Mouse (Mus musculus) testis, postnatal 10 days (tissue): ENCODE data around the gene Prkar2b.

Experiments used
- DNase-seq: peaks from one replicate; pipeline ENCODE4 v3.0.0; 2021; ENCODE audit warnings: low spot score

Prkar2b gene

DNA sequence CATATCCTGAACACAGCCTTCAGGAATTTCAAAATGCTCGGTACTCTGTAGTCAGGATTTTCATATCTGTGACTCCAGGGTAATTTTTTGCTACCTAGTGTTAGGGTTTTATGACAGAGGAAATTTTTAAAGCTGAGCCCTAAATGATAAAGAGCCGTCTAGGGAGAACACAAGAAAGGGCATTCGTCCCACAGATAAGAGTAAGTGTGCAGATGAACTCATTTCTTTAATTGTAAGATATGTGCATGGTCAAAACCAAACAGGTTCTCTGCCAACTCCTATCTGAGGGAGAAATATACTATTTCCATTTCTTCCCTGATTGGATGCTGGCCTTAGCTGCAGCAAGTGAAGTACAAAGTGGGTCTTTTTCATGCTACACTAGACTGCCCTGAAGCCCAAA, 137.0 kb downstream of the Prkar2b start:
- DNase-seq, result no peak

GRCm38 (mm10) chr12:31920464-31921405, 140.4 kb downstream of the Prkar2b start:
- no peak for DNase-seq

- DNase-seq, result peak; percentile 72
Measured at GRCm38 (mm10) chr12:31917245-31917644, 143.9 kb downstream of the Prkar2b start.

GRCm38 (mm10) chr12:31916691-31917090, 144.4 kb downstream of the Prkar2b start:
- no peak for DNase-seq

- DNase-seq, result no peak
Measured at GRCm38 (mm10) chr12:31913614-31914013, 147.5 kb downstream of the Prkar2b start.

DNA sequence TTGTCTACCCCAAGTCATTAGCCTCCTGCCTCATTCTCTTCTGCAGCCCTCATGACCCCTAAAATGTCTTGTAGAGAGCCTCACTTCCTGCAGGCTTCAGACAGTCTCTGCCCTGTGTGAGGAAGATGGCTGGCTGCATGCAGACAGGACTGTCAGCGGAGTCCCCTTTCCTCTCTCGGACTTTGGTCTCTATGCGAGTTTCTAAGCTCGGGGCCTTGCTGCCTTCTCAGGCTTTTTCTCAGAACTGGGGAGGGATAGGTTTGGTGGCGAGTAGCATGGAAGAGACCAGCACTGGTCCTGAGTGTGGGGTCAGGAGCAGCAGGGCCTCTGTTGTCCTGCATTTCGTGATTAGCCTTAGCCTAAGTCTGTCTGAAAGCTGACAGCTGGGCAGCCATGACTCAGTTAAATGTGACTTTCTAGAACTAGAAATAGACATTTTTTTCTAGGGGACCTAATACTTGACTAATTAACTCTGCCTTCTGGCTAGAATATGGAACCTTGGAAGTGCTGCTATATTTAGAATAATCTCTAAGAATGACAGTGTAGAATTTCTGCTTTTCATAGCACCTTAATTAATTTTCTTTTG, 148.0 kb downstream of the Prkar2b start:
- DNase-seq, result no peak
